Mouse (Mus musculus) neural tube, embryonic 11.5 days (tissue): ENCODE measurements at regions not wholly inside any gene's neighbourhood (a gene's known extent, or its start where the extent isn't known, plus 50 kb on each side); places are given as distances from the start of the nearest gene placed in this dataset.

Experiments used
- ATAC-seq: fragments of 200-750 bp; cut with Nextera tagmentation; 2 replicates; pipeline ENCODE4 v1.8.0; 2017; ENCODE audit warnings: moderate number of reproducible peaks, mild to moderate bottlenecking, moderate TSS enrichment, moderate library complexity; ENCODE audit not compliant: insufficient read depth, low FRiP score, low TSS enrichment
- DNase-seq: peaks from one replicate; pipeline ENCODE4 v3.0.0-alpha.2; 2015; ENCODE audit warnings: low spot score
- H3K27ac ChIP-seq: fragments of 300-500 bp; sonication (generic); 2 replicates; pipeline ENCODE4 v1.5.1; 2014; ENCODE audit warnings: low read depth, mild to moderate bottlenecking, low read length
- H3K27me3 ChIP-seq: fragments of 300-500 bp; sonication (generic); 2 replicates; pipeline ENCODE4 v1.6.1; 2014; ENCODE audit warnings: mild to moderate bottlenecking, low read length, mixed read lengths; ENCODE audit not compliant: control insufficient read depth, insufficient read depth
- H3K36me3 ChIP-seq: fragments of 300-500 bp; sonication (generic); 2 replicates; pipeline ENCODE4 v1.6.1; 2014; ENCODE audit warnings: mild to moderate bottlenecking, low read length, moderate library complexity, mixed read lengths; ENCODE audit not compliant: control insufficient read depth, insufficient read depth
- H3K4me1 ChIP-seq: fragments of 300-500 bp; sonication (generic); 2 replicates; pipeline ENCODE4 v1.6.1; 2014; ENCODE audit warnings: low read length, mixed read lengths; ENCODE audit not compliant: control insufficient read depth, insufficient read depth
- H3K4me2 ChIP-seq: fragments of 300-500 bp; sonication (generic); 2 replicates; pipeline ENCODE4 v1.6.1; 2014; ENCODE audit warnings: low read depth, mild to moderate bottlenecking, moderate library complexity
- H3K4me3 ChIP-seq: fragments of 300-500 bp; sonication (generic); 2 replicates; pipeline ENCODE4 v1.5.1; 2014; ENCODE audit warnings: low read depth, low read length
- H3K9ac ChIP-seq: fragments of 300-500 bp; sonication (generic); 2 replicates; pipeline ENCODE4 v1.6.1; 2014; ENCODE audit warnings: mild to moderate bottlenecking, low read length
- H3K9me3 ChIP-seq: fragments of 300-500 bp; sonication (generic); 2 replicates; pipeline ENCODE4 v1.6.1; 2016; ENCODE audit warnings: low read length; ENCODE audit not compliant: control insufficient read depth
- WGBS: fragments of 180-500 bp; shearing (Covaris S2); extraction: QIAGEN DNeasy Blood & Tissue Kit; methylation state at CpG from one replicate; pipeline ENCODE4 v1.1.7; 2014; 5-methylcytosine and 5-hydroxymethylcytosine counted together

DNA sequence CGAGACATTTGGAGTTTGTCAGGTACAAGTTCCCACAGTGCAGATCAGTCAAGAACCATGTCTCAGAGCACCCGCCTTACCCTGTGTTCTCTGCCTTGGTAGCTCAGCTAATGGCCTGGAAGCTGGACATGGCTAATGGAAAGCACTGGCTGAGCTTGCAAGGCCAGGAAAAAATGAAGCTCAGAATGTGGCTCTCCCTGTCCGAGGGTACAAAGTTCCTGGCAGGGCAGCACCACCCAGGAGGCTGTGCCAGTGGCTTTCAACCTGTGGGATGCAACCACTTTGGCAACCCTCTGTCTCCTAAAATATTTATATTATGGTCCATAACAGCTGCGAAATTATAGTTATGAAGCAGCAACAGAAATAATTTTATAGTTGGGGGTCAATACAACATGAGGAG, 354.6 kb upstream of the Arid1b start:
- H3K4me2 ChIP-seq: no peak overlapping the region
- H3K27ac ChIP-seq: no peak overlapping the region
- H3K27me3 ChIP-seq: no peaks in the 10 kb centered on the region
- H3K4me3 ChIP-seq: no peak overlapping the region
- ATAC-seq (no peak), DNase-seq (no peak)
- H3K36me3 ChIP-seq: no peaks in the 10 kb centered on the region
- H3K4me1 ChIP-seq: no peaks in the 10 kb centered on the region
- H3K9ac ChIP-seq: no peak overlapping the region
- 91% methylated on average over 4 of the region's 4 CpGs for WGBS
- H3K9me3 ChIP-seq: no peaks in the 10 kb centered on the region

DNA sequence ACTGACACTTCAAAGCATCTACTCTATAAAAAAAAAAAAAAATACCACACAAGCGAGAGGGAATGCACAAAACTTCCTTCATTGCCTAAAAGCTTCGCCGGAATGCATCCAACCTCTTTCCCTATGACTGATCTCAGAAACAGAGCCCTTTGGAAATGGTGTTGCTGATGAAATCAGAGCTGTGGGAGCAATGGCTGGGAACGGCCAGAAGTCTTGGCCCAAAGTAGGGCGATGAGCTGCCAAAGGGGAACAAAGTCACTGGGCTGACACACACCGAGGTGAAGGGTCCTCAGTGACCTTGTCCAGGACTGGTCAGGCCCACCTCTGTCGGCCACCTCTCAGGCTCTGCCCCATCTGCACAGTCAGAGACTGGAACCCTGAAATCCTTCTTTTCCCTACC, 353.6 kb upstream of the Arid1b start:
- Histone ChIP-seq H3K27me3 (no peaks in the 10 kb centered on the region), H3K4me3 (no peak overlapping the region), H3K9ac (no peak overlapping the region), H3K9me3 (no peaks in the 10 kb centered on the region), H3K27ac (no peak overlapping the region), H3K36me3 (no peaks in the 10 kb centered on the region), H3K4me2 (no peak overlapping the region), H3K4me1 (no peaks in the 10 kb centered on the region)
- DNase-seq (no peak), ATAC-seq (no peak)
- 86% methylated on average over 7 of the region's 7 CpGs for WGBS

DNA sequence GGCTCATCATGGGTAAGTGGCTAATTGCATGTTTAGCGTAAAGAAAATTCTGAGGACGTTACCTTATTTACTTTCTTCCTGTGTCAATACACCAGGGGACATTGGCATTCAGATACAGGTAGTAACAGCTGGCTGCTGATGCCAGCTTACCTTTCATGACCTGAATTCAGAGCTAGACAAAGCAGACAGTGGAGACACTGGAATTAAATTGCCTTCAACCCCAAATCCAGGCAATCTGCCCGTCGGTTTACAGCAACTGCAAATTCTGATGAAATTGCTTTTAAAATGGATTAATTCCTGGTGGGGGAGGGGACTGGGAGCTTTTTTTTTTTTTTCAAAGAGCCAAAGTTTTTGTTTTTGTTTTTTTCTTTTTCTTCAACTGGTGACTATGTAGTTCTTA, 353.0 kb upstream of the Arid1b start:
- Histone ChIP-seq H3K4me2 (no peak overlapping the region), H3K9me3 (no peaks in the 10 kb centered on the region), H3K27ac (no peak overlapping the region), H3K4me1 (no peaks in the 10 kb centered on the region), H3K36me3 (no peaks in the 10 kb centered on the region), H3K27me3 (no peaks in the 10 kb centered on the region), H3K9ac (no peak overlapping the region), H3K4me3 (no peak overlapping the region)
- DNase-seq: no peak
- ATAC-seq: no peak
- WGBS: 85% methylated on average over 4 of the region's 4 CpGs

DNA sequence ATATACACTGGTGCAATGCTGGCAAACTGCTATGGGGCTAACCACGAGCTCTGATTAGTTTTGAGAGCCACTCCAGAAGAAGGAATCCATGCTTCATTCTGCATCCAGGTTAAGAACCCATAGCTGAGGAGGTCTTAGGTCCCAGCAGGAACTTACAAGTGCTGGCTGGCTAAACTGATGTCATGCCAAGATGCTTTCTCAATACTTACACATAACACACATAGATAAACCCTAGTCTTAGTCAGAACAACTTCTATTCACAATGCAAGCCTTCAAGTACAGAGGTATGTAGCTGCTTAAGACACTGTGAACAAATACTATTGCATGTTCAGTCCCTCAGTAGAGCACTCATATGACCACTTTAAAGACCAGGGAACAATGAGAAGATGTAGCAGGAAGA, 352.1 kb upstream of the Arid1b start:
- Histone ChIP-seq H3K9me3 (no peaks in the 10 kb centered on the region), H3K9ac (no peak overlapping the region), H3K4me2 (no peak overlapping the region), H3K27me3 (no peaks in the 10 kb centered on the region), H3K4me1 (no peaks in the 10 kb centered on the region), H3K4me3 (no peak overlapping the region), H3K36me3 (no peaks in the 10 kb centered on the region), H3K27ac (no peak overlapping the region)
- 82% methylated on average over 1 of the region's 1 CpGs for WGBS
- ATAC-seq (no peak), DNase-seq (no peak)

DNA sequence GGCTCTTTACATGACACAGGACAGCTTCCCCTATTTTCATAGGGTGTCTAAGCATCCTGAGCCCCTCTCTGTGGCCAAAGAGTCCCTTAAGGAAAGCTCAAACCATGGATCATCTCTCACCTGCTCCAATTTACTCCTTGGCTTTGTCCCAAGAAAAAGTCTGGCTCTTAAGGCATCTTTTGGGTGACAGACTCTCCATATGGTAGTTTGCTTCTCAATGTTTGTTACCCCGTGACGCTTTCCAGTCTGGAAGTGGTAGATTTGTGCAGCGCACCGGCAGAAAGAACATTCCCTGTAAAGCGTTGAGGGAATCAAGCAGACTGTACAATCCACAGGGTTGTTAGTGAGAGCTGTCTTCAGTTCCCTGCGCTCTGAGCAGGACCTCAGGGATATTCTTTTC, 350.8 kb upstream of the Arid1b start:
- H3K27me3 ChIP-seq: no peaks in the 10 kb centered on the region
- 89% methylated on average over 6 of the region's 6 CpGs for WGBS
- no peak overlapping the region for H3K9ac ChIP-seq
- H3K27ac ChIP-seq: no peak overlapping the region
- H3K4me3 ChIP-seq: no peak overlapping the region
- H3K4me2 ChIP-seq: no peak overlapping the region
- no peaks in the 10 kb centered on the region for H3K9me3 ChIP-seq
- H3K36me3 ChIP-seq: no peaks in the 10 kb centered on the region
- H3K4me1 ChIP-seq: no peaks in the 10 kb centered on the region
- DNase-seq: no peak
- no peak for ATAC-seq

DNA sequence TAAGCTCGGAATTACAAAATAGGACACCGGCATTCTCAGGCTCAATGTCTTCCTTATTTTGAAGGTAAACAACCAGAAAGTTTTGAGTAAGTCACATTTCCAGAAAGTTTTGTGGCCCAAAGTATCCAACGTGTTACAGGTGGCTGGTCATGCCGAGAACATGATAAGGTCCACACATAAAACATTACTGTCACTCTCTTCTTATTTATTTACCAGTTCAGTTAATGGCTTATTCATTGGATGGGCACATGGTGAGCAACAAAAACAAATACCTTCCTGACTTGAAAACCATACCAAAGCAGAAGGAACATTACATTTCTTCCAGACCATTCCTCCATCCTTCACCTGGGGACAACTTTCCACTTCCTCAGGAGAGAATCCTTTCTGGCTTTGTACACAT, 345.5 kb upstream of the Arid1b start:
- Histone ChIP-seq H3K4me1 (no peaks in the 10 kb centered on the region), H3K9ac (no peak overlapping the region), H3K9me3 (no peaks in the 10 kb centered on the region), H3K27ac (no peak overlapping the region), H3K4me2 (no peak overlapping the region), H3K27me3 (no peaks in the 10 kb centered on the region), H3K4me3 (no peak overlapping the region), H3K36me3 (no peaks in the 10 kb centered on the region)
- 87% methylated on average over 4 of the region's 4 CpGs for WGBS
- no peak for ATAC-seq
- no peak for DNase-seq

DNA sequence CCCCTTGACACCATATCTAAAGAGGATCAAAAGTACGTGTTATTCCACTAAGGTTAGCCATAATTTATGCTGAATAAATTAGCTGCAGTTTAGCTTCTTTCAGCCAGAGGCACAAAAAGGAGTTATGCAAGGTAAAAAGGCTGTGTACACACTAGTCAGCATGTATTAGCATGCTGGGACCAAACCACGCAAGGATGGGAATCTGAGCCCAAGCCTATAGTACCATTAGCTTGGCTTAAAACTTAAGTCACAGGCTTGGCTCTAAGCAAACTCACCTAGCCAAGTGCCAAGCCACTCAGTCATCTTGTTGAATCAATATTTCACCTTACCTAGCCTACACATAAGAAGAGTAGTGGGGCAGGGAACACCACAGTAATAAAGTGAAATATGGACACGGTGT, 339.9 kb upstream of the Arid1b start:
- H3K9ac ChIP-seq: no peak overlapping the region
- H3K4me2 ChIP-seq: no peak overlapping the region
- DNase-seq (no peak), ATAC-seq (no peak)
- H3K36me3 ChIP-seq: no peaks in the 10 kb centered on the region
- H3K27ac ChIP-seq: no peak overlapping the region
- no peaks in the 10 kb centered on the region for H3K9me3 ChIP-seq
- H3K4me1 ChIP-seq: no peaks in the 10 kb centered on the region
- 84% methylated on average over 3 of the region's 3 CpGs for WGBS
- no peak overlapping the region for H3K4me3 ChIP-seq
- H3K27me3 ChIP-seq: no peaks in the 10 kb centered on the region

DNA sequence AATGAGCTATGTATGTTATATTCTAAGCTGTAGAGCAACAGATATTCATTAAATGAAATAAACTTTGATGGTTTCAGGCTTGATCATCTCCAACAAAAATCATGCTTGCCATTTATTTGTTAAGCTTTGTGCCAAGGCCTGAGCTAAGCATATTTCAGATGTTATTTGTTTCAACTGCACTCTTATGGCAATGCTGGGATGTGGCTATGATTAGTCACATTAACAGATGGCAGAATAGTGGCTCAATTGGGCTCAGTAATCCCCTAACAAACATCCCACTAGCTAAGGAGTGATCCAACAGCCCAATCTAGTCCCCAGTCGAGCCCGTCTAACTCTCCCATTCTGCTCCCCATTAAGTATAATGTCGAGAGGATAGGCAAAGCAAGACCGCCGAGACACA, 332.1 kb upstream of the Arid1b start:
- Histone ChIP-seq H3K4me1 (no peaks in the 10 kb centered on the region), H3K36me3 (no peaks in the 10 kb centered on the region), H3K27me3 (no peaks in the 10 kb centered on the region), H3K27ac (no peak overlapping the region), H3K9ac (no peak overlapping the region), H3K4me3 (no peak overlapping the region), H3K9me3 (no peaks in the 10 kb centered on the region), H3K4me2 (no peak overlapping the region)
- 92% methylated on average over 5 of the region's 5 CpGs for WGBS
- no peak for ATAC-seq
- DNase-seq: no peak

DNA sequence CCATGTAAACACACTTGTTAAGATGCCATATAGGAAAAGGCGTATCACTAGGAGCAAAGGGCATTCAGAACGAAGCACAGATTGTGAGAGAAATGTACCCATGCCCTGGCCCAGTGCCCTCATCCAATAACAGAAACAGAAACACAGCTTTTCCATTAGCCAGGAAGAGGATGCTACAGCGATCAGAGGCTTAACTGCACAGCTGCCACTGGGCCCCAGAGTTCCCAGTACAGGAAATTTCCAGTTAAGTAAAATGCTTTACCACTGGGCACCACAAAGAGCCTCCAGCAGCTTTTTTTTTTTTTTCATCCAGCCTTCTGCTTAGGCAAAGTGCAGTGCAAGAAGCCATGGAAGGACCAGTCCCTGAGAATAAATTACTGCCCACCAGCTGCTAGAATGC, 325.6 kb upstream of the Arid1b start:
- no peaks in the 10 kb centered on the region for H3K9me3 ChIP-seq
- no peaks in the 10 kb centered on the region for H3K36me3 ChIP-seq
- H3K4me3 ChIP-seq: no peak overlapping the region
- H3K27ac ChIP-seq: no peak overlapping the region
- H3K27me3 ChIP-seq: no peaks in the 10 kb centered on the region
- H3K4me1 ChIP-seq: no peaks in the 10 kb centered on the region
- 85% methylated on average over 3 of the region's 3 CpGs for WGBS
- no peak overlapping the region for H3K4me2 ChIP-seq
- DNase-seq: no peak
- no peak overlapping the region for H3K9ac ChIP-seq
- ATAC-seq: no peak
